Mouse (Mus musculus) 416B (cell line): ENCODE measurements at regions not wholly inside any gene's neighbourhood (a gene's known extent, or its start where the extent isn't known, plus 50 kb on each side); places are given as distances from the start of the nearest gene placed in this dataset.

ENCODE experiments used
- DNase-seq: peaks from one replicate; pipeline ENCODE4 v3.0.0; 2011; ENCODE audit warnings: low read depth

- DNase-seq: no peak
These were observed 88.8 kb upstream of the Tlk1 start for GRCm38 (mm10) chr2:70914372-70914771.

DNA sequence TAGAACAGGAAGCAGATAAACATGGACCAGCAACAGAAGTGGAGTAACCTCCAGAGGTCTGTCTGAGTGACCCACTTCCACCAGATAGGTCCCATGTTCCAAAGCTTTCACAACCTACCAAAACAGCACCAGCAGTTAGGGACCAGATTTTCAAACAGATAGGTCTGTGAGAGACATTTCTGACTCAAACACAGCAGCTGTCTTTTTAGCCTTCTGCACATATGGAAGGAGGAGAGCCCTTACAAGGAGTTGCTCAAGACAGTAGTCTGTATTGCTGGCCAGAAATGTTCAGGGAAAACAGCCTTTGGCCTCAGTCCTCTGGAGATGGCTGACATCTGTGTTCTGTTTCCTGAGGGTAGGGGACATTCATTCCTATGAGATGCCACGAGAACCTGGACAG is 83.9 kb upstream of the Tlk1 start:
- DNase-seq: no peak

GRCm38 (mm10) chr2:70908579-70908978 is 83.1 kb upstream of the Tlk1 start:
- no peak for DNase-seq

- DNase-seq: no peak
These were observed 80.7 kb upstream of the Tlk1 start for GRCm38 (mm10) chr2:70906216-70906615.

GRCm38 (mm10) chr2:70904429-70904828 is 78.9 kb upstream of the Tlk1 start:
- DNase-seq: no peak

DNA sequence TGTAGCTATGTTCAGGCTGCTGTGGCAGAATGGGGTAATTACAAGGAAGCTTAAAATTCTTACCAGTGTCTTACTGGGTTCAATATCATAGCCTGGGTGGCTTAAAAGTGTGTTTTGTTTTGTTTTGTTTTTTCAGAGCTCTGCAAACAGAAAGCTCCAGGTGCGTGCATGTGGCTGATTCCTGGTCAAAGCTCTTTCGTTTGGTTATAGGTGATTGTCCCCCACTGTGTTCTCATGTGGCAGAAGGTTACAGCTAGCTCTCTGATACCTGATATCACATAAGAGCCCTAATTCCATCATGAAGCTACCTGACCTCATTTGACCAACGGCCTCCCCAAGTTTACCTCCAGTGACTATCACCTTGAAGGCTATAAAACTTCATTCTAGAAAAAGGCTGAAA is 76.7 kb upstream of the Tlk1 start:
- DNase-seq: no peak

DNA sequence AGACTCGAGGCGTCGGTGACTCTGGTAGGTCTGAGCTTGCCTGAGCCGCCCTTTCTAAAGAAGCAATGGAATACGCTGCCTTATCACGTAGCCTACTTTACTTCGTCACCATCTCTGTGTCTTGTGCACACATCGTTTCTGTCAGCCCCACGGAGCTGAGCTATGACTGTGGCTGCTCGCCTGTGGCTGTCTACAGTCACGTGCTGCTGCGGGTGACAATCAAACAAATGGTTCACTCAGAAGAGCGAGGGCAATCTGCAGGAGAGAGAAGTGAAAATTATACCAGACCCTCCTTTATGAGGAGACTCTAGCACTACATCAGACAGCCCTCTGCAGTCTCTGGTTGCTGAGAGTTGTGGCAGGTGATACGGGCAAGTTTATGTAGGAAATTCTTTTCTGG is 76.0 kb upstream of the Tlk1 start:
- no peak for DNase-seq

DNA sequence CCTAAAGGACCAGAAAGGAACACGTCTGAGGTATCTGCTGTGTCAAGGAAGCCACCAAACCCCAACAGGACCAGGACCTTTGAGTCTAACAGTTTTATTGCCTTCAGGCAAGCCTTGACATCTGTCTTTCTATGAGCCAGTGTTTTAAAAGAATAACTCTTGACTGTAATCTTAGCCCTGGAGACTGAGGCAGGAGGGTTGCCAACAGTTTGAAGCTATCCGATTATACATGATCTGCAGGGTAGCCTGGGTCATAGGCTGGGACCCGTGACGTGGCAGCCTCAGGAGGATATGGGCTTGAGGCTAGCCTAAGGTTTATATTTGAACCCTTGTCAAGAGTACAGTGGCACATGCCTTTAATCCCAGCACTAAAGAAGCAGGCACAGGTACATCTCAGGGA is 73.5 kb upstream of the Tlk1 start:
- DNase-seq: no peak

DNA sequence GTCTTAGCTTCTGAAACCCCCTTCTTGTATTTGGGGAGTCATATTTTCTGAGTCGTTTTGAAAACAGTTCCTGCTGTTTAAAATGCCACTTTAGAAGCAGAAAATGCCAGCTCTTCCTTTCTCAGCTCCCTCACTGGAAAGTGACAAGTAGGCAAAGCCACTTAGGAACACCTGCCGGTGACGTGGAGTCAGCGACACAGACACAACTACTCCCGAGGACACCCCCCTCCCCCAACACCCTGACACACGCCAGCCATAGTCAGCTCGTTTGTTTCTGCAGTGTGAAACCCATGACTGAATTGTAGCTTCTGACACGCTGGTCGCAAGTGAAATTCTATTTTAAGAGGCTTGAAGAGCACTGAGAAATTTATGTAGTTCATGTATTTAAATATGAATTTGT is 72.9 kb upstream of the Tlk1 start:
- no peak for DNase-seq

DNA sequence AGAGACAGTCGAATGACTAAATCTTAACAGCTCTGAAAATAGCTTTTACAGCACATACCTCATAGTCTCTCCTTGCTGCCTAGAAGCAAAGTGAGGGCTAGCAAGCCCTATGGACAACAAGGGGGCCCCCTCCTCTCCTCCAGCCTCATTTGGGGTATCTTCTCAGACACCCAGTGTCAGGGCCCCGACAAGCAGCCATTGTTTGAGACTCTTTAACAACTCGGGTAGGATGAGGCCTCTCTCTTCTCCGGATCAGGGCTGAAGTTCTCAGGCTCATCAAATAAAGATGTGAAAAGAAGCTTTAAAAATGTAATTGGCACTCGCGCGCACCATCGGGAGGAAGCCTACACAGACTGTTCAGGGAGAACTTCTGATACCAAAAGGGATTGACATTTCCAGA is 71.8 kb upstream of the Tlk1 start:
- no peak for DNase-seq

- DNase-seq: peak; percentile 28
These were observed 64.1 kb upstream of the Tlk1 start for GRCm38 (mm10) chr2:70889522-70890100.

GRCm38 (mm10) chr2:70888840-70889469 is 63.4 kb upstream of the Tlk1 start:
- DNase-seq: no peak

DNA sequence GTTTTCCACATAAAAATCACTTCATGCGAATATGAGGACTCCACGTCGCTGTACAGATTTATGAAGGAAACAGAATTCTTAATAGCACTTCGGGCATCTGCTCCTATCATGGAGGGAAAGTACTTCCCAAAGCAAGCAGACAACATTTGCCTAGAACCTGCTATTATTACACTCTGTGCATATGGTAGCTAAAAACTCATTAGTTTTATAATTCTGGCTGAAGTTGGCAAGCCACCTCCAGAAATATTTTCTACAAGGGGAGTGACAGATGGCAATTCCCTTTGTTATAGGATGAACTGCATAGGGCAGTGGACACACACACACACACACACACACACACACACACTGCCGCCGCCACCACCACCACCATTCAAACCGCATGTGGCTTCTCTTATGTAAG is 61.3 kb upstream of the Tlk1 start:
- DNase-seq: no peak

- peak; percentile 87 for DNase-seq
These were observed 60.1 kb upstream of the Tlk1 start for GRCm38 (mm10) chr2:70885674-70886073.

- DNase-seq: peak; percentile 95
These were observed 52.0 kb upstream of the Tlk1 start for GRCm38 (mm10) chr2:70877333-70878080.

GRCm38 (mm10) chr2:70876251-70876650 is 50.7 kb upstream of the Tlk1 start:
- no peak for DNase-seq
